Mouse (Mus musculus) hindbrain, embryonic 15.5 days (tissue): Measurements from ENCODE around the gene B4galt2. TPM values are rescaled to one million over a fixed set of nuclear protein-coding genes. Genes with fewer than 3 reads are reported as not detected.

ENCODE experiments used
- ATAC-seq: fragments of 200-750 bp; cut with Nextera tagmentation; 2 replicates; pipeline ENCODE4 v1.8.0; 2017; ENCODE audit warnings: low read depth, moderate number of reproducible peaks, moderate TSS enrichment; ENCODE audit not compliant: low FRiP score
- H3K27ac ChIP-seq: fragments of 300-500 bp; sonication (generic); replicated peaks from 2 replicates; pipeline ENCODE4 v1.5.1; 2015; ENCODE audit warnings: mild to moderate bottlenecking, inconsistent platforms
- H3K27me3 ChIP-seq: fragments of 300-500 bp; sonication (generic); 2 replicates; pipeline ENCODE4 v1.6.1; 2015; ENCODE audit warnings: control low read depth, inconsistent platforms
- H3K36me3 ChIP-seq: fragments of 300-500 bp; sonication (generic); 2 replicates; pipeline ENCODE4 v1.6.1; 2015; ENCODE audit warnings: control low read depth, inconsistent platforms
- H3K4me1 ChIP-seq: fragments of 300-500 bp; sonication (generic); replicated peaks from 2 replicates; pipeline ENCODE4 v1.6.1; 2015; ENCODE audit warnings: control low read depth, inconsistent platforms
- H3K4me2 ChIP-seq: fragments of 300-500 bp; sonication (generic); 2 replicates; pipeline ENCODE4 v1.6.1; 2015; ENCODE audit warnings: moderate library complexity, mild to moderate bottlenecking, inconsistent platforms
- H3K4me3 ChIP-seq: fragments of 300-500 bp; sonication (generic); 2 replicates; pipeline ENCODE4 v1.5.1; 2015; ENCODE audit warnings: mild to moderate bottlenecking, inconsistent platforms
- H3K9ac ChIP-seq: fragments of 300-500 bp; sonication (generic); 2 replicates; pipeline ENCODE4 v1.6.1; 2015; ENCODE audit warnings: inconsistent platforms
- H3K9me3 ChIP-seq: fragments of 300-500 bp; sonication (generic); 2 replicates; pipeline ENCODE4 v1.6.1; 2016; ENCODE audit warnings: control low read depth, inconsistent platforms
- WGBS: fragments of 180-500 bp; shearing (Covaris S2); methylation state at CpG from one replicate; pipeline ENCODE4 v1.1.7; 2015; 5-methylcytosine and 5-hydroxymethylcytosine counted together
- polyA plus RNA-seq: library from polyadenylated mRNA; unstranded; fragments of >200 nt; fragmentation: Nextera tagmentation; extraction: Ambion mirVana; gene quantifications from 2 replicates; pipeline ENCODE4 v1.2.1, GENCODE M21; 2015

Gene B4galt2
- polyA plus RNA-seq, 1 experiment from 2014 or later: 69.5 TPM

DNA sequence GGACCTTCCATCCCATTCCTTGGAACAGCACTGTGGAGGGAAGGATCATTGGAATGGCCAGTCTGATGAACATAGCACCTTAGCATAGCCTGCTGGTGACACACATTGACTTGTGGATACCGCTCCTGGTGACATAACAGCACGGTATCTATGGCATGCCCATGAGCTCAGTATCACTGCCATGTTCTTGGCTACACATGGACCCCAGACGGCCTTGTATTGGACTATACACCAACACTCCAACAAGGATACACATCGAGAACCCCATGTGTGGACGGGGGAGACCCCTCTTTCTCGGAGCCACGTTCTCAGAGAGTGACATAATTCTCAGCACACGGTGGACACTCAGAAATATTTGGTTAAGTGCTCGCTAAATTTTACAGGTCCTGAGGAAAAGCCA, 52.5 kb downstream of the B4galt2 start:
- Histone ChIP-seq H3K9me3 (no peaks in the 10 kb centered on the region), H3K9ac (no peak overlapping the region), H3K4me2 (no peak overlapping the region), H3K4me3 (no peak overlapping the region), H3K27me3 (no peaks in the 10 kb centered on the region), H3K4me1 (peaks cover 17% of the 10 kb centered on the region), H3K27ac (no peak overlapping the region), H3K36me3 (no peaks in the 10 kb centered on the region)
- WGBS: 89% methylated on average over 9 of the region's 9 CpGs
- no peak for ATAC-seq

DNA sequence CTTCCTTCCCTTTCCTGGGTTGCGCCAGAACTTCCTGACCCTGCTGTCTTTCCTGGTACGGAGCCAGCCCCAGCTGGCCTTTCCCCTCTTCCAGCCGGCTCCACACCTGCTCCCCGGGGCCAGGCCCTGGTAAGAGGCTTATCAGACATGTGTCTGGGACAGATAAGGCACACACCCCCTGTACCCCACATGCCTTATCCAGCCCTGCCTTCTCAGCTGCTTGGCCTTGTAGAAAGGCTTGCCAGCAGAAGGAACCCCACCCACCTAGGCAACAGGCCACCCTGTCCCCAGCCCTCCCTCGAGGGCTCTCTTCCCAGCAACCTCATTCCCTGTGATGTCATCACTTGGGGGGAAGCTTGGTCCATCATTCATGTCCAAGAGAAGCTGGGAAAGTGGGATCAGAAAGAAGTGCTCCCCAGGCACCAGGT, 53.1 kb downstream of the B4galt2 start:
- Histone ChIP-seq H3K27me3 (no peaks in the 10 kb centered on the region), H3K36me3 (no peaks in the 10 kb centered on the region), H3K9me3 (no peaks in the 10 kb centered on the region), H3K27ac (no peak overlapping the region), H3K4me1 (peaks cover 17% of the 10 kb centered on the region), H3K4me2 (no peak overlapping the region; the same call in 1 of the 2 replicates), H3K4me3 (no peak overlapping the region), H3K9ac (no peak overlapping the region)
- 16% methylated on average over 5 of the region's 5 CpGs for WGBS
- peak; percentile 9; the same call in 1 of the 2 replicates for ATAC-seq

DNA sequence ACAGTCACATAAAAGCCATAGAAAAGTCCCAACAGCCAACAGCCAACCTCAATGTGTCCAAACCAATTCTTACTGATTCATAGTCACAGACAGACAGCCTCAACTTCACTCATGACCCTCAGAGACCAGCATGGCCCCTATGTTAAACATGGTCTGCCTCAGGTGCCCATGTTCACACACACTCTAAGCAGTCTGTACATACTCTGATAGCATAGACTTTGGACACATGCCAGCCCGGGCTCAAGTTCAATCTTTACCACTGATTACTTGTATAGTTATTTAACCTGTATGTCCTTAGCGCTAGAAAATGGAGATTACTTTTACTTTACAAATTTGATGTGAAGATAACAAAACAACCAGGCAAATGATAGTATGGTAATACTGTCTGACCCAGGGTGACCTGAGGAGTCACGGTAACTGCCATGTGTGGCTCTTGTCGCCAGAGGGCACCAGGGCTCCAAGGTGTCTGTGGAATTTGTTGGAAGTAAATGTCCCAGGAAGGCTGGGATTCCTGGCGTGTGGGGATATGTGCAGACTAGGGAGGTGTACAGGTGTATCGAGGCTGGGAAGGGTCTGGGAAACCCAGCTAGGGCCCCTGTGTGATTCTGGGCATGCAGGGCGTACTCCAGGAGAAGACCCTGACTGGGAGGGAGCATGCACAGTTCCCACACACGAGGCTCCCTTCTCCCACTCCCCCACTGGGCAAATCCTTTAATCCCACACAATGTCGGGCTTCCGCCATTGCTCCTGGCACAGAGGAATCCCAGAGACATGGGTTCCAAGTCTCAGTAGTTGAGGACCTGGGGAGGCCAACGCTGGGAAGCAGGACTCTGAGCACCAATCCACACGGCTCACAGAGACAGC, 53.8 kb downstream of the B4galt2 start:
- no peaks in the 10 kb centered on the region for H3K9me3 ChIP-seq
- H3K4me2 ChIP-seq: no peak overlapping the region; the same call in 1 of the 2 replicates
- ATAC-seq: peak; percentile 42; the same call in 1 of the 2 replicates
- H3K27ac ChIP-seq: no peak overlapping the region
- no peak overlapping the region for H3K9ac ChIP-seq
- no peaks in the 10 kb centered on the region for H3K36me3 ChIP-seq
- peaks cover 12% of the 10 kb centered on the region for H3K4me1 ChIP-seq
- 9% methylated on average over 12 of the region's 12 CpGs for WGBS
- H3K27me3 ChIP-seq: no peaks in the 10 kb centered on the region
- no peak overlapping the region for H3K4me3 ChIP-seq

DNA sequence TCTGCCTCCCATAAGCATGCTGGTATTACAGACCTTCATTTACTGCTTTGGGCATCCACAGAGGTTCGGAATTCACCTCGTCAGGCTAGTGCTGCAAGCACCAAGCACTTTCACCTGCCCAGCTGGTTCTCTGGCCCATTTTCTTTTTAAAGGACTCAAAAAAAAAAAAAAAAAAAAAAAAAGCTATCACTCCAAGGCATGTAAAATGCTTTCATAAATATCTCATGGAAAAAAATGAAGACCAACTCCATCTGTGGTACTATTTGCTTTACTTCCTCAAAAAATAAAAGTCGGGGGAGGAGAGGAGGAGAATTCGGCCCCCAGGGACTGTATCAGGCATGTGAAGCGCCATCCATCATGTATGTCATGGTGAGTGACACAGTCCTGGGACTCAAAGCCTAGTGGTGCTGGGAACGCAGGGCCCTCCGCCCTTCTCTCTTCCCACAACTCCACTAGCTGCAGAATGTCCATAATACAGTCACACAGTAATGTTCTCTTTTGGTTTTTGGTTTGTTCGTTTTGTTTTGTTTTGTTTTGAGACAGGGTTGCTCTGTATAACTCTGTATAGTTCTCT, 54.6 kb downstream of the B4galt2 start:
- WGBS: 73% methylated on average over 8 of the region's 8 CpGs
- Histone ChIP-seq H3K9me3 (no peaks in the 10 kb centered on the region), H3K27ac (no peak overlapping the region), H3K9ac (no peak overlapping the region), H3K36me3 (no peaks in the 10 kb centered on the region), H3K4me3 (no peak overlapping the region), H3K4me2 (no peak overlapping the region), H3K27me3 (no peaks in the 10 kb centered on the region), H3K4me1 (peaks cover 7% of the 10 kb centered on the region)
- no peak for ATAC-seq

Other genes with a start within 250 kb of the B4galt2 start
- 76.5 and 76.8 TPM in 2 replicates for gene Dmap1, start 201.2 kb downstream of the B4galt2 start, polyA plus RNA-seq
- gene Gm12845, start 159.1 kb downstream of the B4galt2 start, polyA plus RNA-seq: not detected in 2 replicates
- gene Klf17, start 117.8 kb downstream of the B4galt2 start, polyA plus RNA-seq: not detected in 2 replicates
- 45.8 and 48.1 TPM in 2 replicates for gene Slc6a9, start 49.0 kb downstream of the B4galt2 start, polyA plus RNA-seq
- gene Ccdc24, start 10.9 kb downstream of the B4galt2 start, polyA plus RNA-seq: 2.5 and 3.3 TPM in 2 replicates
- gene Atp6v0b, start 3.8 kb upstream of the B4galt2 start, polyA plus RNA-seq: 570 and 601 TPM in 2 replicates
- gene Dph2, start 8.5 kb upstream of the B4galt2 start, polyA plus RNA-seq: 21.8 and 23.6 TPM in 2 replicates
- gene Ipo13, start 31.5 kb upstream of the B4galt2 start, polyA plus RNA-seq: 62.3 and 68.8 TPM in 2 replicates
- gene Artn, start 46.3 kb upstream of the B4galt2 start, polyA plus RNA-seq: 0.87 and 0.92 TPM in 2 replicates